Mouse (Mus musculus) forebrain, embryonic 15.5 days (tissue): Measurements from ENCODE around the gene Fam173b. TPM values are rescaled to one million over a fixed set of nuclear protein-coding genes. Genes with fewer than 3 reads are reported as not detected.
"Not testable (repeated sequence)": the region's sequence is repeated elsewhere in the genome, so short reads cannot be mapped to it uniquely, and the experiment has no call there.

Source experiments
- ATAC-seq: fragments of 200-750 bp; cut with Nextera tagmentation; replicated peaks from 2 replicates; pipeline ENCODE4 v1.8.0; 2017; ENCODE audit warnings: mild to moderate bottlenecking, moderate TSS enrichment, moderate library complexity
- H3K27ac ChIP-seq: fragments of 300-500 bp; sonication (generic); replicated peaks from 2 replicates; pipeline ENCODE4 v1.5.1; 2015; ENCODE audit warnings: mild to moderate bottlenecking, inconsistent platforms
- H3K27me3 ChIP-seq: fragments of 300-500 bp; sonication (generic); 2 replicates; pipeline ENCODE4 v1.6.1; 2015; ENCODE audit warnings: inconsistent platforms
- H3K36me3 ChIP-seq: fragments of 300-500 bp; sonication (generic); 2 replicates; pipeline ENCODE4 v1.6.1; 2015; ENCODE audit warnings: mild to moderate bottlenecking, inconsistent platforms
- H3K4me1 ChIP-seq: fragments of 300-500 bp; sonication (generic); 2 replicates; pipeline ENCODE4 v1.6.1; 2015; ENCODE audit warnings: inconsistent platforms
- H3K4me2 ChIP-seq: fragments of 300-500 bp; sonication (generic); replicated peaks from 2 replicates; pipeline ENCODE4 v1.6.1; 2015; ENCODE audit warnings: mild to moderate bottlenecking, inconsistent platforms
- H3K4me3 ChIP-seq: fragments of 300-500 bp; sonication (generic); 2 replicates; pipeline ENCODE4 v1.5.1; 2015; ENCODE audit warnings: mild to moderate bottlenecking, inconsistent platforms
- H3K9ac ChIP-seq: fragments of 300-500 bp; sonication (generic); replicated peaks from 2 replicates; pipeline ENCODE4 v1.6.1; 2015; ENCODE audit warnings: mild to moderate bottlenecking, inconsistent platforms
- H3K9me3 ChIP-seq: fragments of 300-500 bp; sonication (generic); 2 replicates; pipeline ENCODE4 v1.6.1; 2016; ENCODE audit warnings: inconsistent platforms
- WGBS: fragments of 180-500 bp; shearing (Covaris S2); methylation state at CpG from one replicate; pipeline ENCODE4 v1.1.7; 2015; ENCODE audit warnings: mixed read lengths; 5-methylcytosine and 5-hydroxymethylcytosine counted together
- polyA plus RNA-seq: library from polyadenylated mRNA; unstranded; fragments of >200 nt; fragmentation: Nextera tagmentation; extraction: Ambion mirVana; gene quantifications from 2 replicates; pipeline ENCODE4 v1.2.1, GENCODE M21; 2015

Gene Fam173b
- polyA plus RNA-seq, 1 experiment from 2014 or later = 11.5 TPM

DNA sequence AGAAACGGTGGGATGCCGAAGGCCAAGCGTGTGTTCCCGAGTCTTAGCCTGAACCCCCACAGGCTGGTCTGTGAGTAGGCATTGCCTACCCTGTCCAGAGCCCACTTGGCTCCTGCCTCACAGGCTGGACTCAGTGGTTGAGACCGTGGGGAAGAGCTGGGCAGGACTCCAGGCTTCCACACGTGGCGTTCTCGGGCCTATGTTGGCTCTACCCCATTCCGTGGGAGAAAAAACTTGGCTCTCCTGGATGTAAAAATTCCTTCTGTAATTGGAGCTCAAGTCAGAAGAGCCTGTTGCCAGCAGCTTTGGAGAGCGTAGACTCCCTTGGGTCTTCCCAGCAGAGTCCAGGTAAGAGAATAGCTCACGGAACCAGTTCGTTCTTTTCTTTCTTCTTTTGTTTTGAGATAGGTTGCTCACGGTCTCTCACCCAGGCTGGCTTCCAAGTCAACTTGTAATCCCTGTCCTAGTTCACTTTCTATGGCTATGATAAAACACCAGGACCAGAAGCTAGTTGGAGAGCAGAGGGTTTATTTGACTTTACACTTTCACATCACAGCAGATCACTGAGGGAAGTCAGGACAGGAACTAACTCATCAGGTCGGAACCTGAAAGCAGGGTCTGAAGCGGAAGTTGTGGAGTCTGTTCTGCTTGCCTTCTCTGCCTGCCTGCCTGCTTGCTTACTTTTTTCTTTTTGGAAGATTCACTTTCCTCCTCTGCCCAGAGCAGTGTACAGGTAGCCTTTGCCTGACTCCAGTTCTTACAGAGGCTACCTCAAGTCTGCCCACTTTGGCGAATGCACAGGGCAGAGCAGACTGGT is 29.5 kb upstream of the Fam173b start:
- Histone ChIP-seq H3K4me3 (no peak overlapping the region), H3K27ac (no peak overlapping the region), H3K4me2 (no peak overlapping the region), H3K36me3 (no peaks in the 10 kb centered on the region), H3K9ac (no peak overlapping the region), H3K27me3 (no peaks in the 10 kb centered on the region), H3K9me3 (no peaks in the 10 kb centered on the region), H3K4me1 (no peaks in the 10 kb centered on the region)
- 84% methylated on average over 16 of the region's 16 CpGs for WGBS
- ATAC-seq = no peak

DNA sequence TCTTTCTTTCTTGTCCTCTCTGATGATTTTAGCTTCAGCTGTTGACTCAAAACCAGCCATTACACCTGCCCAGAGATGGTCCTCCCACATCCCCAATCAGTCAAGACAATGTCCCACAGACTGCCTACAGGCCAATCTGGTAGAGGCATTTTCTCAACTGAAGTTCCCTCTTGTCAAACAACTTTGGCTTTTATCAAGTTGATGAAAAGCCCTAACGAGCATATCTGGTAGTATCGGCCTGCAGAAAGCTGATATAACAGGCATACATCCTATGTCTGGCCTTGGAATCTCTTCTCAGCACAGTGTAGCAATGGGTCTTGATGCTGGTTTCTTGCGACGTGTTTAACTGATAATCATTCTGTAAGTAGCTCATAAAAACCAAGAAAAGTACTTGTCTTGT is 28.4 kb upstream of the Fam173b start:
- no peaks in the 10 kb centered on the region for H3K9me3 ChIP-seq
- H3K9ac ChIP-seq = no peak overlapping the region
- H3K4me2 ChIP-seq = no peak overlapping the region
- no peak for ATAC-seq
- 75% methylated on average over 4 of the region's 4 CpGs for WGBS
- no peaks in the 10 kb centered on the region for H3K27me3 ChIP-seq
- no peaks in the 10 kb centered on the region for H3K4me1 ChIP-seq
- no peaks in the 10 kb centered on the region for H3K36me3 ChIP-seq
- no peak overlapping the region for H3K27ac ChIP-seq
- no peak overlapping the region for H3K4me3 ChIP-seq

DNA sequence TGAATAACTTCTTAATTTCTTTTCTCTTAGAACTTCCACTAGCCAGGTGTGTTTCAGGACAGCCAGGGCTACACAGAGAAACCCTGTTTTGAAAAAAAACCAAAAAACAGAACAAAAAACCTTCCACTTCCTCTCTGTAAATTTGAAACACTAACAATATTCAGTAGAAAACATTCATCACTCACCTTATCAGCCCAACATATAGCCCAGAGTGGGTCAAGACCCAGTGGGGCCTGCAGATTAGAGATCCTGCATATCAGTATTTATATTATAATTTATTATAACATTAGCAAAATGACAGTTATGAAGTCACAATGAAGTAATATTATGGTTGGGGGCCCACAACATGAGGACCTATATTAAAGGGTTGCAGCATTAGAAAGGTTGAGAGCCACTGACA is 28.0 kb upstream of the Fam173b start:
- H3K4me1 ChIP-seq = no peaks in the 10 kb centered on the region
- no peak for ATAC-seq
- H3K9ac ChIP-seq = no peak overlapping the region
- H3K9me3 ChIP-seq = no peaks in the 10 kb centered on the region
- no peaks in the 10 kb centered on the region for H3K36me3 ChIP-seq
- H3K4me2 ChIP-seq = no peak overlapping the region
- no peak overlapping the region for H3K27ac ChIP-seq
- H3K27me3 ChIP-seq = no peaks in the 10 kb centered on the region
- no peak overlapping the region for H3K4me3 ChIP-seq

DNA sequence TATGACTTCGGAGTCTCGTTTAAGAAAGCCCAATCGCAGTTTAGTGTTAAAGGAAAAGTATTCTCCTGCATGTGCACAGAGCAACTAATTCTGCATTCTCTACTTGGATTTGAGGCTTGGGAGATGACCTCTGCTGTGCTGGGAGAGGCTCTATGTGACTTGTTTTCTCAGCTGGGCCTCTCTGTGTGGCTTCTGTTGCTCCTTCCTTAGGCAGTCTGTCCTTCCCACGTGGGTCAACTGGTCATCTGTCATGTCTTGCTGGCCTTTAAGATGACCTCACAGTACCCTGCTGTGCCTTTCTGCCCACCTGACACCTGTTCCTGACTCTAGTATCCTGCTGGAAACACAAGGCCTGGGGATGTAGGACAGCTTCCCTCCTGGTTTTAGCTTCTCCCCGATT is 25.6 kb upstream of the Fam173b start:
- H3K36me3 ChIP-seq = no peaks in the 10 kb centered on the region
- WGBS = 84% methylated on average over 5 of the region's 5 CpGs

DNA sequence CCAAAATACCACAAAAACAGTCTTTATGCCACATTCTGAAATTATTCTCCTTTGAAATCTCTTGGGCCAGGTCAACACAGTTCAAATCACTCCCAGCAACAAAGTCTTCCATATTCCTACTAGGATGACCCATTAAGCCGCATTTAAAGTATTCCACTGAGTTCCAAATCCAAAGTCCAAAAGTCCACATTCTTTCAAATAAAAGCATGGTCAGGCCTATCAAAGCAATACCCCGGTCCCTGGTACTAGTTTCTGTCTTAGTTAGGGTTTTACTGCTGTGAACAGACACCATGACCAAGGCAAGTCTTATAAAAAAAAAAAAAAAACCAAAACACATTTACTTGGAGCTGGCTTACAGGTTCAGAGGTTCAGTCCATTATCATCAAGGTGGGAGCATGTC is 20.6 kb upstream of the Fam173b start:
- H3K4me1 ChIP-seq, H3K36me3 ChIP-seq, H3K9me3 ChIP-seq, ATAC-seq, H3K9ac ChIP-seq, H3K4me3 ChIP-seq, H3K27me3 ChIP-seq, H3K4me2 ChIP-seq, H3K27ac ChIP-seq: not testable (repeated sequence)
- WGBS = 94% methylated on average over 2 of the region's 2 CpGs

More for the DNA sequence above, 25.6 kb upstream of the Fam173b start:
- no peak for ATAC-seq
- H3K4me1 ChIP-seq = no peaks in the 10 kb centered on the region
- H3K9ac ChIP-seq = no peak overlapping the region
- no peak overlapping the region for H3K27ac ChIP-seq
- no peak overlapping the region for H3K4me3 ChIP-seq
- H3K27me3 ChIP-seq = no peaks in the 10 kb centered on the region
- H3K4me2 ChIP-seq = no peak overlapping the region
- no peaks in the 10 kb centered on the region for H3K9me3 ChIP-seq

DNA sequence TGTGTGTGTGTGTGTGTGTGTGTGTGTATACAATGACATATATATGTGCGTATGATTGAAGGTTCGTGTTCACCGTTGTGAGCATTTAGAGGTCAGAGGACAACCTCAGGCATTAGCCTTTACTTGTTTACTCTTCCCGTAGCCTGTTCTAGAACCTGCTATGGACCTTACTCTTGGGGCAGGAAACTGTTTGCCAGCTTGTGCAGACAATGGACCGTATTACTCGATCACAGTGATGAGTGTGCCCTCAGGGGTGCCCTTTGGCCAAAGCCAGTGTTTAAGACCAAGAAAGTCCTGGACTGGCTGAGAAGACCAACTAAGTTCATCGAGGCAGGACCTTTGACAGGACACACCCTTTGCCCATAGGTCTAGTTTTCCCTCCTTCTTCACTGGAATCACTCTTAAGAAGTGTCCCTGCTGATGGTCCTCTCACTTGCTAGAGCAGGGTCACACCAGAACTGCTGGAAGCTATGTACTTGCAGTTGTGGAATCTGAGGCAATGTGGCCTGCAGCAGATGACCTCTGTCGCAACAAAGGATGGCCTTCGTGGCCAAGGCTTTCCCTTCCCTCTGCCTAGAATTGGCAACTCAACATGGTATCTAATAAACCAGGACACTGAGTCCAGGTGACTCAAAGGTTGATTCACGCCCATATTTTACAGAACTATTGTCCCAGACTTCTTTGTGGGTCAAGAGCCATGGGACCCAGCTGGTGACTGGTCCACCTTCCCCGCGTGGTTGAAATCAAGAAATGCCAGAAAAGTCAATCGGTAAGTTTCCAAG is 18.2 kb upstream of the Fam173b start:
- H3K27me3 ChIP-seq = no peaks in the 10 kb centered on the region
- ATAC-seq = no peak
- H3K4me2 ChIP-seq = no peak overlapping the region
- 91% methylated on average over 13 of the region's 13 CpGs for WGBS
- H3K36me3 ChIP-seq = no peaks in the 10 kb centered on the region
- H3K9me3 ChIP-seq = no peaks in the 10 kb centered on the region
- no peak overlapping the region for H3K27ac ChIP-seq
- no peaks in the 10 kb centered on the region for H3K4me1 ChIP-seq
- H3K4me3 ChIP-seq = no peak overlapping the region
- H3K9ac ChIP-seq = no peak overlapping the region

DNA sequence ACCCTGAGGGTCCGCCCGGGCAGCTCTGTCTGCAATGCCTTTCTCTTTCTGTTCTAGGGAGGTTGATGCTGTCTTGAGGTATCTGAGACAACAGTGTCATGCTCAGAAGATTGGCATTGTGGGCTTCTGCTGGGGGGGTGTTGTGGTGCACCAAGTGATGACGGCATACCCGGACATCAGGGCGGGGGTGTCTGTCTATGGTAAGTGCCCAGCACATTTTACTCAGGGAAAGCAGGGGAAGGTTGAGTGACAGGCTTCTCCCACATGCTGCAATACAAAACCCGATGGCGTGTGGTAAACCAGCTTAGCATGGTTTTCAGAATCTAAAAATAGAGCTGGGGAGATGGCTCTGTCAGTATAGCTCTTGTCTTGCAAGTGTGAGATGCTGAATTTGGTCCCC is 16.4 kb upstream of the Fam173b start:
- H3K4me1 ChIP-seq = no peaks in the 10 kb centered on the region
- H3K27ac ChIP-seq = no peak overlapping the region
- H3K36me3 ChIP-seq = peaks cover 14% of the 10 kb centered on the region
- no peak overlapping the region for H3K4me3 ChIP-seq
- ATAC-seq = no peak
- no peaks in the 10 kb centered on the region for H3K27me3 ChIP-seq
- 90% methylated on average over 7 of the region's 7 CpGs for WGBS
- H3K9ac ChIP-seq = no peak overlapping the region
- H3K9me3 ChIP-seq = no peaks in the 10 kb centered on the region
- no peak overlapping the region for H3K4me2 ChIP-seq

DNA sequence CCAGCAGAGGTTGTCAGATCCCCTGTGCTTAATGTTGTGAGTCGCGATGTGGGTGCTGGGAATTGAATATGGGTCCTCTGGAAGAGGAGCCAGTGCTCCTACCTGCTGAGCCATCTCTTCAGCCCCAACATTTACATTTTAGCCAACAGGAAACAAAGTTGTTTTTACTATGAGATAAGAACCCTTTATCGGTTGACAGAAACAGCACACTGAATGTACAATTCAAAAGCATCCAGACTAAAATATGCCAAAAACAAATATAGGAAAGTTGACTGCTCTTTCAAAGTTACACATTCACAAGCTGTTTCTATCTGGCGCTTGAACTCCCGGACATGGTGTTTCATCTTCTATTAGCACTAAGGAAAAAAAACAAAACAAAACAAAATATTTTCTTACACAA is 15.6 kb upstream of the Fam173b start:
- H3K9ac ChIP-seq = no peak overlapping the region
- H3K9me3 ChIP-seq = no peaks in the 10 kb centered on the region
- no peak overlapping the region for H3K4me3 ChIP-seq
- no peak overlapping the region for H3K4me2 ChIP-seq
- no peak overlapping the region for H3K27ac ChIP-seq
- no peaks in the 10 kb centered on the region for H3K4me1 ChIP-seq
- H3K36me3 ChIP-seq = peaks cover 23% of the 10 kb centered on the region
- 94% methylated on average over 5 of the region's 5 CpGs for WGBS
- no peak for ATAC-seq
- H3K27me3 ChIP-seq = no peaks in the 10 kb centered on the region

DNA sequence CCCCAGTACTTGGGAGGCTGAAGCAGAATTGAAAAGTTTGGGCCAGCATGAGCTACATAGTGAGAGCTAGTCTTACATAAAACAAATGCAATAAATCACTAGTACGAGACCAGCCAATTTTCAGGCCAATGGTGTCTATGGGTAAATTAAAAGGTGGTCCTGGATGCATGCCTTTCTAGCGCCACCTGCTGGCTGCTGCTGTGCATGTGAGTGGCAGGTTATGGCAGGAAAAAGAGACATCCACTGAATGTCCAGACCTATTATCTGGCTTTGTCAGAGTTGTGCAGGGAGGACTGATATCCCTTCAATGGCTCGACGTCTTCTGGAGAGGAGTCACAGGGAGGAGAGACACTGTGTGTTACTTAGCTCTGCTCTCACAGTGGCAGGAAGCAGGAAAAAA is 15.1 kb upstream of the Fam173b start:
- peak; percentile 66 for ATAC-seq
- Histone ChIP-seq H3K9ac (no peak overlapping the region), H3K4me2 (no peak overlapping the region), H3K36me3 (peaks cover 27% of the 10 kb centered on the region), H3K4me1 (no peaks in the 10 kb centered on the region), H3K4me3 (no peak overlapping the region), H3K27ac (no peak overlapping the region), H3K9me3 (no peaks in the 10 kb centered on the region), H3K27me3 (no peaks in the 10 kb centered on the region)
- WGBS = 6% methylated on average over 4 of the region's 4 CpGs

DNA sequence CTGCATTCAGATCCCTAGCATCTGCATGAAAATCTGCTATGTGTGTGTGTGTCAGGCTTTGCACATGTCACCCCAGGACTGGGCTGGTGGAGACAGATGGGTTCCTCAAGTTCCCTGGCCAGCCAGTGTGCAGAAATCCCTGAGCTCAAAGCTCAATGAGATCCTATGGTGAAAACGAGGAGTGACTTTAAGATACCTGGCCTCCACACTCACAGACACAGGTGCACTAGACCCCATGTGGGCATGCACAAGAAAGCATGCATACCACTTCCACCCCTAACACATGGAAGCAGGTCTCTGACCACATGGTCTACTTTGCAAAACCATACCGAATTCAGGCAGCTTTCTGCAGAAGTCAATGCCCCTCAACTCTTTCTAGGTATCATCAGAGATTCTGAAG is 13.9 kb upstream of the Fam173b start:
- WGBS = 77% methylated on average over 2 of the region's 2 CpGs
- Histone ChIP-seq H3K4me3 (no peak overlapping the region), H3K4me2 (no peak overlapping the region), H3K9ac (no peak overlapping the region), H3K27me3 (no peaks in the 10 kb centered on the region), H3K9me3 (no peaks in the 10 kb centered on the region), H3K4me1 (no peaks in the 10 kb centered on the region), H3K36me3 (peaks cover 40% of the 10 kb centered on the region), H3K27ac (no peak overlapping the region)
- ATAC-seq = no peak

DNA sequence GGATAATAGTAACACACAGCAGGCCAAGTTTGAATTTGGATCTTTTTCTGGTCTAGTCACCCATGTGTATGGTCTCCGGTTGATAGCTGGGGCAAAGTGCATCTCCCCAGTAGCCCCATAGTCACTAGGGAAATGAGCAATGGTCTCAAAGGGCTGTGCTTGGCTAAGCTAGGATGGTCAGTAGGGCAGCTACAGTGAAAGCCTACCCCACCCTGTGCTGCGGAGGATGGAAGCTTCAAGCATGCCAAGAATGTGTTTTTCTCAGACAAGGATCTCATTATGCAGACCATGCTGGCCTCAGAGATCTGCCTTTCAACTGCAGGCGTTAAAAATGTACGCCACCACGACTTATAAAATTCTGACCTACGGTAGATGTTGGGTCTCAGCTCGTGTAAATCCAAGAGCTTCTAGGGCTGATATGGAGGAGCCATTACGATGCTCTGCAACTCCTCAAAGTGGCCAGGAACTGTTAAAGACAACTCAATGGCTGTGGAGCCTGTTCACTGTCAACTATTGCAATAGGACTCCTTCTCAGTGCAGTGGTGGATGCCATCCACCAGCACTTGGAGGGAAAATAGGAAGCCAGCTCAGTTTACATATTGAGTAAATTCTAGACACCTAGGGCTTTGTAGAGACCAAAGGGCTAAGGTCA is 12.5 kb upstream of the Fam173b start:
- 70% methylated on average over 8 of the region's 8 CpGs for WGBS
- Histone ChIP-seq H3K27ac (no peak overlapping the region), H3K4me3 (no peak overlapping the region), H3K36me3 (peaks cover 53% of the 10 kb centered on the region), H3K4me2 (no peak overlapping the region), H3K4me1 (no peaks in the 10 kb centered on the region), H3K27me3 (no peaks in the 10 kb centered on the region), H3K9ac (no peak overlapping the region), H3K9me3 (no peaks in the 10 kb centered on the region)
- ATAC-seq = no peak

DNA sequence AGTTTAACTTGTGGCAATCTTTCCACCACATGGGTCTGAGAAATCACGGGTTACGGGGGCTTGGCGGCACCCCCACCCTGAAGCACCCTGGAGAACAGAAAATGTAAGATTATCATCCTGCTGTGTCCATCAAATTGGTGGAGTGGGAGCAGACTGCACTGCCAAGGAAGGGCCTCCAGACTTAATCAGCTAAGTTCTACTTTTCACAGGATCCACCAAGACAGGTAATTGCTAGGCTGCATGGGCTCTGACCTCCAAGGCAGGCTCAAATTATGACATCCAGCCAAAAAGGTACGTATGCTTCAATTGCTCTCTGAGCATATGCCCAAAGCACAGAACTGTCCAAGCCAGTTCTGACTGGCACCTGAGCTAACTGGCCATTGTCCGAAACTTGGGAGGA is 11.5 kb upstream of the Fam173b start:
- ATAC-seq = no peak
- no peak overlapping the region for H3K4me2 ChIP-seq
- no peaks in the 10 kb centered on the region for H3K4me1 ChIP-seq
- H3K36me3 ChIP-seq = peaks cover 63% of the 10 kb centered on the region
- H3K27ac ChIP-seq = no peak overlapping the region
- 95% methylated on average over 5 of the region's 5 CpGs for WGBS
- H3K9ac ChIP-seq = no peak overlapping the region
- no peaks in the 10 kb centered on the region for H3K27me3 ChIP-seq
- no peaks in the 10 kb centered on the region for H3K9me3 ChIP-seq
- no peak overlapping the region for H3K4me3 ChIP-seq
